Mouse (Mus musculus) stomach, embryonic 14.5 days (tissue): ENCODE data around the gene Foxp3. TPM values are rescaled to one million over a fixed set of nuclear protein-coding genes. Genes with fewer than 3 reads are reported as not detected.
A peak's percentile ranks its signal among the peaks of the same experiment; 100 is the strongest.

Experiments
- ATAC-seq: fragments of 200-750 bp; cut with Nextera tagmentation; 2 replicates; pipeline ENCODE4 v1.8.0; 2017; ENCODE audit warnings: low read depth, moderate TSS enrichment; ENCODE audit not compliant: insufficient number of reproducible peaks, insufficient read depth, low FRiP score
- H3K27ac ChIP-seq: fragments of 300-500 bp; sonication (generic); 2 replicates; pipeline ENCODE4 v1.5.1; 2014; ENCODE audit warnings: mild to moderate bottlenecking, low read length, moderate library complexity, mixed read lengths
- H3K27me3 ChIP-seq: fragments of 300-500 bp; sonication (generic); 2 replicates; pipeline ENCODE4 v1.6.1; 2014; ENCODE audit warnings: low read length, control low read depth, mixed read lengths; ENCODE audit not compliant: control insufficient read depth, insufficient read depth
- H3K36me3 ChIP-seq: fragments of 300-500 bp; sonication (generic); 2 replicates; pipeline ENCODE4 v1.6.1; 2014; ENCODE audit warnings: mild to moderate bottlenecking, control low read depth, low read length, moderate library complexity, mixed read lengths; ENCODE audit not compliant: control insufficient read depth, insufficient read depth
- H3K4me1 ChIP-seq: fragments of 300-500 bp; sonication (generic); 2 replicates; pipeline ENCODE4 v1.6.1; 2014; ENCODE audit warnings: low read length, control low read depth, mixed read lengths; ENCODE audit not compliant: control insufficient read depth, insufficient read depth
- H3K4me2 ChIP-seq: fragments of 300-500 bp; sonication (generic); replicated peaks from 2 replicates; pipeline ENCODE4 v1.6.1; 2014; ENCODE audit warnings: low read depth, low read length, control low read depth
- H3K4me3 ChIP-seq: fragments of 300-500 bp; sonication (generic); 2 replicates; pipeline ENCODE4 v1.5.1; 2014; ENCODE audit warnings: low read depth, low read length, control low read depth
- H3K9ac ChIP-seq: fragments of 300-500 bp; sonication (generic); replicated peaks from 2 replicates; pipeline ENCODE4 v1.6.1; 2014; ENCODE audit warnings: low read depth, mild to moderate bottlenecking, control low read depth, low read length, moderate library complexity, mixed read lengths
- H3K9me3 ChIP-seq: fragments of 300-500 bp; sonication (generic); 2 replicates; pipeline ENCODE4 v1.6.1; 2016; ENCODE audit warnings: low read depth, low read length, control low read depth; ENCODE audit not compliant: control insufficient read depth
- WGBS: fragments of 180-500 bp; shearing (Covaris S2); extraction: QIAGEN DNeasy Blood & Tissue Kit; methylation state at CpG from one replicate; pipeline ENCODE4 v1.1.7; 2014; 5-methylcytosine and 5-hydroxymethylcytosine counted together
- polyA plus RNA-seq: library from polyadenylated mRNA; unstranded; fragments of >200 nt; fragmentation: Nextera tagmentation; extraction: Ambion mirVana; gene quantifications from 2 replicates; pipeline ENCODE4 v1.2.1, GENCODE M21; 2014

Gene Foxp3
- polyA plus RNA-seq: 0.07 TPM in 1 of 2 replicates, not detected in the other

DNA sequence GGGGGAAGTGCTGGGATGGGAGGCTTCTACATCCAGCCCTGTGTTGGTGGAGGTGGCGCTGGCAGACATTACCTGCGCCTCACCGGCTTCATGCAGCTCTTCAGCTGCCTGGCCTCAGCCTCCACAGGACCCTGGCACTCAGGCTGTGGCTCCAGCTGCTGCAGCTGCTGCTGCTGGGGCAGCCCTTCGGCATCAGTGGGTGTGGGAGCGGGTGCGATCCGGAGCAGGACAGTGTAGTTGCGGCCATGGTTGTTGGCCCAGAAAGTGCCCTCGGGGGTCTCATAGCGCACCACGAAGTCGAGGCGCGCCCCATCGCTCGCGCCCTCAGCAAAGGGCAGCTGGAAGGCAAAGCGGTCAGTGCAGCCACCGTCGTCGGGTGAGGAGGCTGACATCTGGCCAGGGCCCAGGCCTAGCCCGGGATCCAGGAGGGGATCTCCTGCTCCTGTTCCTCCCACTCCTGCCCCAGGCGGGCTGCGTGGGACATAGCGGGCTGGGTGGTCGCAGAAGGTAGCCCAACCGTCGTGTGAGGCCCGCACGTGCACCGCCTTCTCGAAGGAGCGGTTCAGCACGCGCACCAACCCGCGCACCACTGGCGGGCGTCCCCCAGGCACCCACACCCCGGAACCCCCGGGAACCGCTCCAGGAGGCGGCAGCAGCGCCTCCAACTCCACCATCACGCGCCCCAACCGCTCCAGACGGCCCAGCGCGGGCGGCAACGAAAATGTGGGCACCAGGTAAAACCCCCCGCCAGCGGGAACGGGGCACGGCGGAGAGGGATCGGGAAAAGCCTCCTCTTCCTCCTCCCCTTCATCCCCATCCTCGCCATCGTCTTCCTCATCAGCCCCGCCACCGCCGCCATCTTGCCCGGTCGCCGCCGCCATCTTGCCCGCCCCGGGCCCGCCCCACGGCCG lies at the start of gene Foxp3:
Gene Foxp3 (plus strand): TSS at position 469 of the 911 bp plus-strand sequence.
- 40% methylated on average over 62 of the region's 72 CpGs for WGBS
- Histone ChIP-seq H3K9me3 (no peaks in the 10 kb centered on the region), H3K36me3 (no peaks in the 10 kb centered on the region)

DNA sequence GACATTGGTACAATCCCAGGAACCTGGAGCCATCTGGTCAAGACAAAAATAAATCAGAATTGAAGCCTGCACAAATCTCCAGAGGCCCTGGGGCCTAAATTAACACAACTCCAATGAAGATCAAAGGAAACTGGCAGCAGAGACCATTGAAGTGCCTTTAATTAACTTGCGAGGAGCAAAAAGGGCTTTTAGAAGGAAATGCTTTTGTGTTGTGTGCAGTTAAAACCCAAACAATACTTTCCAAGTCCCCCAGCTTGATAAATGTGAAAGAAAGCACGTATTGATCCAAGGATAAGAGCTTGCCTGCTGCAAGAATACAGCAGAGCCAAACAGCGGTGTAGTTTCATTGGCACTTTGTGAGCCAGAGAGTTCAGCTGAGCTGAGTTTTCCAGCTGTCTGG lies 48.5 kb upstream of the Foxp3 start:
- 31% methylated on average over 3 of the region's 3 CpGs for WGBS
- H3K4me1 ChIP-seq: no peaks in the 10 kb centered on the region
- H3K27me3 ChIP-seq: no peaks in the 10 kb centered on the region
- no peak overlapping the region for H3K4me3 ChIP-seq
- no peak for ATAC-seq
- no peaks in the 10 kb centered on the region for H3K9me3 ChIP-seq
- no peak overlapping the region for H3K9ac ChIP-seq
- H3K4me2 ChIP-seq: no peak overlapping the region
- no peak overlapping the region for H3K27ac ChIP-seq
- H3K36me3 ChIP-seq: no peaks in the 10 kb centered on the region

More for the DNA sequence above, at the start of gene Foxp3:
- Histone ChIP-seq H3K27me3 (no peaks in the 10 kb centered on the region), H3K4me3 (peak within 1 kb of the TSS; percentile 45), H3K4me1 (peaks cover 9% of the 10 kb centered on the region), H3K9ac (peak within 1 kb of the TSS; percentile 46), H3K27ac (peak within 1 kb of the TSS; percentile 71; the same call in 1 of the 2 replicates), H3K4me2 (peak within 1 kb of the TSS; percentile 51)
- ATAC-seq: no peak

DNA sequence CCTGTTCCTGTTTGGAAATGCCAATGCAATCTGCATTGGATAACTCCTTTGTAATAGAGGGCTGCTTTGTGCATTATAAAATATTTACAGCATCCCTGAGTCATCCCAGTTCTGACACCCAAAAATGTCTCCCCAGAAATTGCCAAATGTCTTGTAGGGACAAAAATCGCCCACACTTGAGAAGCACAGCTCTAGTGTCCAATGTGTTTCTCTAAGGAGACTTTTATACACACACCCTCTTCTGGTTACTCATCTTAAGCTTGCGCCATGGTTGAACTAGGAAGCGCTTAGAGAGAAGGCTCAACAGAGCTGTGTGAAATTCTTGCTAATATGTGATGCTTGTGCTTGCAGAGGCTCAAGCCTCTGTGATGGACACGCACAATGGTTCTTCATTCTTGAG lies 20.0 kb upstream of the Foxp3 start:
- 92% methylated on average over 4 of the region's 4 CpGs for WGBS
- no peak overlapping the region for H3K4me2 ChIP-seq
- no peak overlapping the region for H3K4me3 ChIP-seq
- H3K9ac ChIP-seq: no peak overlapping the region
- no peaks in the 10 kb centered on the region for H3K9me3 ChIP-seq
- no peaks in the 10 kb centered on the region for H3K36me3 ChIP-seq
- no peaks in the 10 kb centered on the region for H3K27me3 ChIP-seq
- no peak for ATAC-seq
- no peaks in the 10 kb centered on the region for H3K4me1 ChIP-seq
- H3K27ac ChIP-seq: no peak overlapping the region

DNA sequence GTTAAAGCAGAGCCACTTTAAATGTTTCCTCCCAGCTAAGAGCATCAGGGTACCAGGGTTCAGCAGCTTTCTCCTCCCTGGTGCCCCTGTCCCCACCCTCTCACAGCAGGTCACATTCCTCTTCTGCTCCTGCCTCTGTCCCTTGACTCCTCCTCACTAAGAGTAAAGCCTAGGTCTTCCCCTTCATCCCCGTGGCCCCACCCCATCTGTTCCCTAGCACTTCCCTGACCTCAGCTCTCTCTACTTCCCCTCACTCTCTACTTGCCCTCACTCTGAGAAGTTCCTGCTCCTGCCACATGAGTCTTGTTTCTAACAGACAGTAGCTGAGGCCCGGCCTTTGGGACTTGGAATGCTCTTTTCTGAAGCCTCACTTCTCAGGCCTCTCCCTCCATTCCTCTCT lies 10.4 kb upstream of the Foxp3 start:
- Histone ChIP-seq H3K4me3 (no peak overlapping the region), H3K4me1 (no peaks in the 10 kb centered on the region), H3K27ac (no peak overlapping the region), H3K36me3 (no peaks in the 10 kb centered on the region), H3K9ac (no peak overlapping the region), H3K4me2 (no peak overlapping the region), H3K9me3 (no peaks in the 10 kb centered on the region), H3K27me3 (no peaks in the 10 kb centered on the region)
- 25% methylated on average over 2 of the region's 2 CpGs for WGBS
- ATAC-seq: no peak

- Histone ChIP-seq H3K4me1 (no peaks in the 10 kb centered on the region), H3K27ac (no peak overlapping the region), H3K36me3 (no peaks in the 10 kb centered on the region), H3K9me3 (no peaks in the 10 kb centered on the region), H3K4me2 (no peak overlapping the region), H3K27me3 (no peaks in the 10 kb centered on the region), H3K4me3 (no peak overlapping the region), H3K9ac (no peak overlapping the region)
- WGBS: 83% methylated on average over 6 of the region's 6 CpGs
- ATAC-seq: no peak
These were observed 7.1 kb upstream of the Foxp3 start for GRCm38 (mm10) chrX:7566352-7566751.

DNA sequence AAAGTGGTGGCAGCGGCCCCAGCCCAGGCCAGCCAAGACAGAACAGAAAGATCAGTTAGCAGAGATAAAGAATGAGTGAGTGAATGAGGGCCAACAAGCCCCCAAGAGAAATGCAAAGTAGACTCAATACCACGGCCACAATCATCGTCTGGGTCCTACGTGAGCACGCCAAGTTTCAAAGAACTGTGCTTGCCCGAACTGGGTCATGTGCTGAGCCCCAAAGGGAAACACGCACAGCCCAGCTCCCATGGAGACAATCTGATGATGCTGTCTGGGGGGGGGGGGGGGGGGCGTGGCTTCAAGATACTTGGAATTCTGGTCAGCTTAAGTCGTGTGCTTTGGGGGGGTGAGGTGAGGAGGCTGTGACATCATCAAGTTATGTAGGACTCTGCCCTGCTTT lies 6.0 kb upstream of the Foxp3 start:
- Histone ChIP-seq H3K27ac (no peak overlapping the region), H3K4me3 (no peak overlapping the region), H3K4me1 (peaks cover under 1% of the 10 kb centered on the region; the same call in 1 of the 2 replicates), H3K4me2 (no peak overlapping the region), H3K27me3 (no peaks in the 10 kb centered on the region), H3K9ac (no peak overlapping the region), H3K9me3 (no peaks in the 10 kb centered on the region), H3K36me3 (no peaks in the 10 kb centered on the region)
- ATAC-seq: no peak
- 72% methylated on average over 9 of the region's 9 CpGs for WGBS

DNA sequence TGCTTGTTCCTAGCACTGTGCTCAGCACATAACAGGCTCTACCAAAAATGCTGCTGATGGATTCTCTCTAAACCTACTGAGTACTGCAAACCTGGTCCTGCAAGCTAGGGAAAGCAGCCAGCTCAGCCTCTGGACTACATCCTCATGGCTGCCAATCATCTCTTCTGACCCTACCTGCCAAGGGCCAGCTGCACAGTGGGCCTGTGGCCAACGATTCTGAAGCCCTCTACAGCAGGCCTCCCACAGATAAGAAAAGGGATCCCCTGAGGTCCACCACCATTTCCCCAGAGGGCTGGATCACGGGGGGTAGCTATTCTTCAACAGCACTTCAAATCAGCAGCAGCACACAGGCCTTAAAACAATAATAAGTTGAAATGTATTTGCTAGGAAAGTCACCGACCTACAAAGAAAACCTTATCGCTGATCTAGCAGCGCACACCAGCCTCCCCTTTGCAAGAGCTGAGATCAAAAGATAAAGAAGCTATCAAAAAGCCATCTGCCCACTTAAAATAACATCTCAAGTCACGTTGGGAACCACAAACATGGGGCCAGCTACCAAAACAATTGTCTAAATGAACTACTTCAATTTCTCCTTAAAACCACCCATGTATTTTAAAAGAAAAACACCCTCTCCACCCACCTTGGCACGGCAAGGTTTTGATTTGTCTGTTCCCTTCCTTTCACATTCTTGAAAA lies 2.8 kb upstream of the Foxp3 start:
- H3K36me3 ChIP-seq: no peaks in the 10 kb centered on the region
- 54% methylated on average over 7 of the region's 7 CpGs for WGBS
- H3K9me3 ChIP-seq: no peaks in the 10 kb centered on the region

GRCm38 (mm10) chrX:7571565-7572136 lies 1.8 kb upstream of the Foxp3 start:
- Histone ChIP-seq H3K4me3 (no peak overlapping the region), H3K27me3 (no peaks in the 10 kb centered on the region), H3K27ac (no peak overlapping the region), H3K9ac (no peak overlapping the region), H3K4me1 (peaks cover 9% of the 10 kb centered on the region), H3K36me3 (no peaks in the 10 kb centered on the region), H3K4me2 (no peak overlapping the region), H3K9me3 (no peaks in the 10 kb centered on the region)
- WGBS: 88% methylated on average over 9 of the region's 9 CpGs
- no peak for ATAC-seq

More for the DNA sequence above, 2.8 kb upstream of the Foxp3 start:
- H3K9ac ChIP-seq: no peak overlapping the region
- H3K4me1 ChIP-seq: peaks cover 9% of the 10 kb centered on the region
- H3K27me3 ChIP-seq: no peaks in the 10 kb centered on the region
- no peak overlapping the region for H3K27ac ChIP-seq
- no peak for ATAC-seq
- H3K4me2 ChIP-seq: no peak overlapping the region
- no peak overlapping the region for H3K4me3 ChIP-seq
